Mouse (Mus musculus): Measurements from ENCODE around the gene Man2a2. TPM values are rescaled to one million over a fixed set of nuclear protein-coding genes. Genes with fewer than 3 reads are reported as not detected.

Man2a2 gene
- polyA plus RNA-seq, 1 experiment from 2014 or later, result 2.5 TPM

DNA sequence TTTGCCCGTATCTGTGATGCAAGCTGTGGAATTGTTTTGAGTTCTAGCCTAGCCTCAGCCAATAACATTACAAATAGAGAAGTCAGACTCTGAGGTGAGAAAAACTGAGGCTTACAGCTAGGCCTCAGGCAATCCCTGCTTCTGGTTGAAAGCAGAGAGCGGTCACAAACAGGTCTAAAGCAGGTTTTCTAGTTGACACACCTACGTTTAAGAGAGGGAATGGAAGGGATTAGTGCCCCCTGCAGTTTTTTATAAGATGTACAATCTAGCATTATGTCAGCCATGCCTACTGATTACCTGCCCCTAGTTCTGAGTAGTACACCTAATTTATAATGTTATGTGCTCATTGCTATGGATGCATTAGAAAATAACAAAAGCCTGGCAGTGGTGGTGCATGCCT, 63.4 kb downstream of the Man2a2 start:
- 90% methylated on average over 3 of the region's 3 CpGs for WGBS (ENCODE audit: insufficient replicate concordance)
- no peak overlapping the region for H3K4me2 ChIP-seq
- no peak for ATAC-seq (ENCODE audit: insufficient read depth)
- H3K4me3 ChIP-seq (replicated peaks), result no peak overlapping the region
- peaks cover 100% of the 10 kb centered on the region for H3K36me3 ChIP-seq (replicated peaks)
- H3K27me3 ChIP-seq, result no peaks in the 10 kb centered on the region
- no peaks in the 10 kb centered on the region for H3K9me3 ChIP-seq (replicated peaks)
- no peaks in the 10 kb centered on the region for H3K4me1 ChIP-seq (replicated peaks)
- H3K9ac ChIP-seq, result no peak overlapping the region
- no peak overlapping the region for H3K27ac ChIP-seq (replicated peaks)

DNA sequence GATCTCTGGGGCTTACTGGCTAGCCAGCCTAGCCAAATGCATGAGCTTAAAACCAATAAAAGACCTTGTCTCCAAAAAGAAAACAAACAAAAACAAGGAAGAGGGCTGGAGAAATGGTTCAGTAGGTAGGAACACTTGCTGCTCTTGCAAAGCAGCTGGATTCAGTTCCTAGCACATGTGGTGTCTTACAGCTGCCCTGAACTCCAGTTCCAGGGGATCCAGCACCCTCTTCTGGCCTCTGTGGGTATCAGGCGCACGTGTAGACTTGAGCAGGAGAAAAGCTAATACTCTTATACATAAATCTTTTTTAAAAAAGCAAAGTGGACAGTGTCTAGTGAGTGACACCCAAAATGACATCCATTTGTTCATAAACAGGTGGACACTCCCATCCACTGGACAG, 69.7 kb downstream of the Man2a2 start:
- peaks cover 33% of the 10 kb centered on the region for H3K4me1 ChIP-seq (replicated peaks)
- WGBS (ENCODE audit: insufficient replicate concordance), result 83% methylated on average over 2 of the region's 2 CpGs
- H3K4me3 ChIP-seq (replicated peaks), result no peak overlapping the region
- H3K36me3 ChIP-seq (replicated peaks), result peaks cover 98% of the 10 kb centered on the region
- ATAC-seq (ENCODE audit: insufficient read depth), result no peak
- no peaks in the 10 kb centered on the region for H3K9me3 ChIP-seq (replicated peaks)
- H3K27me3 ChIP-seq, result no peaks in the 10 kb centered on the region
- H3K27ac ChIP-seq (replicated peaks), result no peak overlapping the region
- H3K4me2 ChIP-seq, result no peak overlapping the region
- H3K9ac ChIP-seq, result no peak overlapping the region

DNA sequence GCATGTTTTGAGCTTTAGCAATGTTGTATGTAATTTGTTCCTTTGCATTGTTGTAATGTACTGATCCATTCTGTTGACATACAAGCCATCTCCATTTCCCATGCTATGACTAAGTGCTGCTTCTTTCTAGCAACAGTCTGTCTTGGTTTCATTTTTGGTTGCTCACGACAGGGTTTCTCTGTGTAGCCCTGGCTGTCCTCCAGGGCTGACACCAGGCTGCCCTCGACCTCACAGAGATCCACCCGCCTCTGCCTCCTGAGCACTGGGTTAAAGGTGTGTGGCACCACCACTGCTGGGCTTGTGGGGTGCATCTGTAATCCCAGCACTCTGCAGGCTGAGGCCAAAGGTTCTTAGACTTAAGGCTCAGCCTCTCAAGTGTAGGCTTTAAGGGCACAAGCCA, 71.6 kb downstream of the Man2a2 start:
- H3K4me2 ChIP-seq, result no peak overlapping the region
- WGBS (ENCODE audit: insufficient replicate concordance), result 81% methylated on average over 3 of the region's 3 CpGs
- H3K4me3 ChIP-seq (replicated peaks), result no peak overlapping the region
- no peak overlapping the region for H3K27ac ChIP-seq (replicated peaks)
- no peaks in the 10 kb centered on the region for H3K9me3 ChIP-seq (replicated peaks)
- H3K4me1 ChIP-seq (replicated peaks), result peaks cover 41% of the 10 kb centered on the region
- H3K9ac ChIP-seq, result no peak overlapping the region
- H3K36me3 ChIP-seq (replicated peaks), result peaks cover 86% of the 10 kb centered on the region
- H3K27me3 ChIP-seq, result no peaks in the 10 kb centered on the region
- ATAC-seq (ENCODE audit: insufficient read depth), result no peak

Other genes starting within 250 kb of the Man2a2 start
- 15.2 and 15.5 TPM in 2 replicates for gene Sema4b, start 184.5 kb downstream of the Man2a2 start, polyA plus RNA-seq (2015; fragmentation: Nextera tagmentation; extraction: Ambion mirVana)
- gene Cib1, start 138.6 kb downstream of the Man2a2 start, polyA plus RNA-seq (2015; fragmentation: Nextera tagmentation; extraction: Ambion mirVana), result 84.7 and 85.0 TPM in 2 replicates
- 2.0 and 2.1 TPM in 2 replicates for gene Gdpgp1, start 138.5 kb downstream of the Man2a2 start, polyA plus RNA-seq (2015; fragmentation: Nextera tagmentation; extraction: Ambion mirVana)
- 0.16 and 0.20 TPM in 2 replicates for gene Ttll13, start 125.0 kb downstream of the Man2a2 start, polyA plus RNA-seq (2015; fragmentation: Nextera tagmentation; extraction: Ambion mirVana)
- 25.4 and 28.3 TPM in 2 replicates for gene Ngrn, start 110.2 kb downstream of the Man2a2 start, polyA plus RNA-seq (2015; fragmentation: Nextera tagmentation; extraction: Ambion mirVana)
- 4.4 and 5.6 TPM in 2 replicates for gene Vps33b, start 101.7 kb downstream of the Man2a2 start, polyA plus RNA-seq (2015; fragmentation: Nextera tagmentation; extraction: Ambion mirVana)
- 126 and 128 TPM in 2 replicates for gene Prc1, start 76.9 kb downstream of the Man2a2 start, polyA plus RNA-seq (2015; fragmentation: Nextera tagmentation; extraction: Ambion mirVana)
- 2.8 and 3.1 TPM in 2 replicates for gene Rccd1, start 46.9 kb downstream of the Man2a2 start, polyA plus RNA-seq (2015; fragmentation: Nextera tagmentation; extraction: Ambion mirVana)
- 8.9 and 9.4 TPM in 2 replicates for gene Unc45a, start 30.4 kb downstream of the Man2a2 start, polyA plus RNA-seq (2015; fragmentation: Nextera tagmentation; extraction: Ambion mirVana)
- gene Hddc3, start 28.3 kb downstream of the Man2a2 start, polyA plus RNA-seq (2015; fragmentation: Nextera tagmentation; extraction: Ambion mirVana), result 3.1 and 3.5 TPM in 2 replicates
- 16.6 and 19.2 TPM in 2 replicates for gene Fes, start 16.6 kb upstream of the Man2a2 start, polyA plus RNA-seq (2015; fragmentation: Nextera tagmentation; extraction: Ambion mirVana)
- gene Furin, start 34.1 kb upstream of the Man2a2 start, polyA plus RNA-seq (2015; fragmentation: Nextera tagmentation; extraction: Ambion mirVana), result 8.0 and 9.8 TPM in 2 replicates
- gene Blm, start 163.7 kb upstream of the Man2a2 start, polyA plus RNA-seq (2015; fragmentation: Nextera tagmentation; extraction: Ambion mirVana), result 25.5 and 27.4 TPM in 2 replicates